35 mouse cellular contexts compared by ENCODE assay signal in the genomic region with DNA sequence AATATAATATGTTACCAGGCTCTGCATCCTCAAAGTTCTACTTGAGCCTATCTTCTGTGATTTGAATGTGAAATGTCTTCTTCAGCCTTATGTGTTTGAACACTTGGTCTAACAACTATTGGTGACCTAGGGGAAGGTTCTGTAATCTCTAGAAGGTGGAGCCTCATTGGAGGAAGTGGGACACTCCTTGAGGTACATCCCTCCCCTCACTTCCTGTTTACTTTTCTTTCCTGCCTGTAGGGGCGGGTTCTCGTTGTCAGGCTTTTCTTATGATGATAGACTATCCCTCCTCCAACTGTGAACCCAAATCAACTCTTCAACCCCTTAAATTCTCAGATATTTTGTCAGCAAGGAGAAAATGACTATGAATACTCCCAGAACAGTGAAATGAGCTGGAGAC.
DNase-seq lines count a peak whose midpoint lies in the region; ATAC-seq lines count a peak whose summit lies in the region.
"Had no signal": no experiment of that assay in that cellular context is flagged by ENCODE, and none has a peak within 500 bp of the region (broad histone marks: within the 10 kb centered on the region; RNA-seq: fewer than 3 reads in every experiment).

No protein-coding gene starts in this region.

- no peak overlapping the region for H3K9ac ChIP-seq in forebrain, embryonic 11.5 days (ENCODE audit: low read length)
- H3K9ac ChIP-seq: embryonic facial prominence, embryonic 13.5 days; heart, embryonic 15.5 days; limb, embryonic 15.5 days; liver, embryonic 13.5 days; neural tube, embryonic 13.5 days had no signal

- no peak overlapping the region for H3K4me2 ChIP-seq in forebrain, embryonic 11.5 days (ENCODE audit: low read depth, low read length, severe bottlenecking)
- H3K4me2 ChIP-seq: embryonic facial prominence, embryonic 13.5 days; heart, embryonic 15.5 days; limb, embryonic 15.5 days; liver, embryonic 13.5 days; neural tube, embryonic 13.5 days had no signal

- H3K4me3 ChIP-seq in forebrain, embryonic 11.5 days (ENCODE audit: low read depth, low read length): no peak overlapping the region
- H3K4me3 ChIP-seq: embryonic facial prominence, embryonic 13.5 days; forebrain, embryonic 10.5 days; heart, embryonic 10.5 days; heart, embryonic 15.5 days; limb, embryonic 10.5 days; limb, embryonic 15.5 days; liver, embryonic 13.5 days; midbrain, embryonic 10.5 days; myocyte; neural tube, embryonic 13.5 days had no signal

- no peaks in the 10 kb centered on the region for H3K4me1 ChIP-seq in forebrain, embryonic 11.5 days (replicated peaks; ENCODE audit: control insufficient read depth, insufficient read depth, low read length)
- H3K4me1 ChIP-seq: embryonic facial prominence, embryonic 13.5 days; forebrain, embryonic 10.5 days; limb, embryonic 10.5 days; limb, embryonic 15.5 days; liver, embryonic 13.5 days; midbrain, embryonic 10.5 days; neural tube, embryonic 13.5 days had no signal

- no peaks in the 10 kb centered on the region for H3K36me3 ChIP-seq in forebrain, embryonic 11.5 days (ENCODE audit: control insufficient read depth, insufficient read depth, low read length)
- H3K36me3 ChIP-seq: embryonic facial prominence, embryonic 13.5 days; forebrain, embryonic 10.5 days; heart, embryonic 10.5 days; heart, embryonic 15.5 days; limb, embryonic 10.5 days; limb, embryonic 15.5 days; liver, embryonic 13.5 days; midbrain, embryonic 10.5 days; neural tube, embryonic 13.5 days had no signal

- no peaks in the 10 kb centered on the region for H3K9me3 ChIP-seq in forebrain, embryonic 11.5 days (ENCODE audit: control insufficient read depth, low read length)
- H3K9me3 ChIP-seq: embryonic facial prominence, embryonic 13.5 days; forebrain, embryonic 10.5 days; heart, embryonic 10.5 days; heart, embryonic 15.5 days; limb, embryonic 10.5 days; limb, embryonic 15.5 days; liver, embryonic 13.5 days; midbrain, embryonic 10.5 days; neural tube, embryonic 13.5 days had no signal

- ATAC-seq in CD4-positive, CD25-positive, alpha-beta regulatory T cell, adult 4 months: peak; percentile 95
- peak; percentile 60; the same call in 1 of the 2 replicates for ATAC-seq in common myeloid progenitor, adult 5-6 weeks (replicated peaks; ENCODE audit: low read depth, poor library complexity, severe bottlenecking)
- peak; percentile 81 for ATAC-seq in megakaryocyte progenitor cell, adult 5-6 weeks (replicated peaks; ENCODE audit: poor library complexity)
- ATAC-seq in forebrain, embryonic 11.5 days (replicated peaks; ENCODE audit: low FRiP score): no peak
- ATAC-seq: forebrain, embryonic 16.5 days; hindbrain, embryonic 16.5 days; intestine, embryonic 16.5 days; lung, postnatal 0 days; midbrain, embryonic 16.5 days had no signal

- H3K27ac ChIP-seq in forebrain, embryonic 11.5 days (ENCODE audit: low read depth, low read length): no peak overlapping the region
- H3K27ac ChIP-seq: embryonic facial prominence, embryonic 13.5 days; forebrain, embryonic 10.5 days; heart, embryonic 10.5 days; heart, embryonic 15.5 days; kidney, postnatal 0 days; limb, embryonic 10.5 days; limb, embryonic 15.5 days; liver, embryonic 13.5 days; macrophage; midbrain, embryonic 10.5 days; neural tube, embryonic 13.5 days had no signal

- peak; percentile 11 for DNase-seq in 416B (ENCODE audit: low read depth)
- no peak for DNase-seq in forebrain, embryonic 11.5 days (ENCODE audit: low spot score)
- no peak for DNase-seq in retina, postnatal 1 day
- DNase-seq in spleen, postnatal 14 days (ENCODE audit: low spot score in 2 of 2): no peak
- no peak for DNase-seq in layer of hippocampus, adult 9-11 months
- DNase-seq: adrenal gland, postnatal 14 days; cerebellum, adult 11 months; cerebellum, adult 9-10 months; gastrocnemius, postnatal 10 days; kidney, adult 8-10 months; kidney, postnatal 4 days; layer of hippocampus, postnatal 36 days; liver, embryonic 13.5 days; lung, adult 18-20 months; right cerebral cortex, postnatal 25 days; thymus, adult 2 months had no signal

- no peaks in the 10 kb centered on the region for H3K27me3 ChIP-seq in forebrain, embryonic 11.5 days (ENCODE audit: control insufficient read depth, insufficient read depth, low read length)
- H3K27me3 ChIP-seq: embryonic facial prominence, embryonic 13.5 days; heart, embryonic 15.5 days; limb, embryonic 15.5 days; liver, embryonic 13.5 days; neural tube, embryonic 13.5 days had no signal

- WGBS in forebrain, embryonic 11.5 days: 80% methylated on average over 2 of the region's 2 CpGs
